Mouse (Mus musculus): ENCODE results near the gene Olfr1423.
"Not testable (repeated sequence)": the region's sequence is repeated elsewhere in the genome, so short reads cannot be mapped to it uniquely, and the experiment has no call there.

The Olfr1423 gene

GRCm38 (mm10) chr19:12006361-12006947 is 34.7 kb downstream of the Olfr1423 start:
- DNase-seq (ENCODE audit: low spot score), result no peak

GRCm38 (mm10) chr19:12005376-12006360 is 35.4 kb downstream of the Olfr1423 start:
- DNase-seq (ENCODE audit: low spot score), result peak; percentile 49

GRCm38 (mm10) chr19:12004216-12005008 is 36.7 kb downstream of the Olfr1423 start:
- no peak for DNase-seq (ENCODE audit: low spot score)

- no peak for DNase-seq (ENCODE audit: low spot score)
Observed at GRCm38 (mm10) chr19:12003568-12003967, 37.5 kb downstream of the Olfr1423 start.

- DNase-seq (ENCODE audit: low spot score), result no peak
Observed at GRCm38 (mm10) chr19:12002791-12003190, 38.3 kb downstream of the Olfr1423 start.

- DNase-seq (ENCODE audit: low spot score), result no peak
Observed at GRCm38 (mm10) chr19:12002125-12002524, 39.0 kb downstream of the Olfr1423 start.

- no peak for DNase-seq (ENCODE audit: low spot score)
Observed at GRCm38 (mm10) chr19:12001686-12002085, 39.4 kb downstream of the Olfr1423 start.

GRCm38 (mm10) chr19:11995722-11996448 is 45.2 kb downstream of the Olfr1423 start:
- no peak for DNase-seq (ENCODE audit: low spot score)

- no peak for DNase-seq (ENCODE audit: low spot score)
Observed at GRCm38 (mm10) chr19:11994703-11995431, 46.2 kb downstream of the Olfr1423 start.

- DNase-seq (ENCODE audit: low spot score), result no peak
Observed at GRCm38 (mm10) chr19:11992441-11993029, 48.6 kb downstream of the Olfr1423 start.

- no peak for DNase-seq (ENCODE audit: low spot score)
Observed at GRCm38 (mm10) chr19:11992034-11992433, 49.1 kb downstream of the Olfr1423 start.

GRCm38 (mm10) chr19:11989334-11989733 is 51.8 kb downstream of the Olfr1423 start:
- DNase-seq (ENCODE audit: low spot score), result no peak

- no peak for DNase-seq (ENCODE audit: low spot score)
Observed at GRCm38 (mm10) chr19:11987841-11988240, 53.3 kb downstream of the Olfr1423 start.

GRCm38 (mm10) chr19:11984614-11985013 is 56.5 kb downstream of the Olfr1423 start:
- not testable (repeated sequence) for DNase-seq (ENCODE audit: low spot score)
